Mouse (Mus musculus) lung, embryonic 15.5 days (tissue): ENCODE data around the gene Zfp653. TPM values are rescaled to one million over a fixed set of nuclear protein-coding genes. Genes with fewer than 3 reads are reported as not detected.
A peak's percentile ranks its signal among the peaks of the same experiment; 100 is the strongest.
"Not testable (repeated sequence)": the region's sequence is repeated elsewhere in the genome, so short reads cannot be mapped to it uniquely, and the experiment has no call there.

Experiments
- ATAC-seq: fragments of 200-750 bp; cut with Nextera tagmentation; 2 replicates; pipeline ENCODE4 v1.8.0; 2017; ENCODE audit warnings: moderate number of reproducible peaks, borderline replicate concordance; ENCODE audit not compliant: low FRiP score, low TSS enrichment; ENCODE audit errors: extremely low read depth
- H3K27ac ChIP-seq: fragments of 300-500 bp; sonication (generic); 2 replicates; pipeline ENCODE4 v1.5.1; 2015; ENCODE audit warnings: moderate library complexity, mild to moderate bottlenecking, inconsistent platforms
- H3K27me3 ChIP-seq: fragments of 300-500 bp; sonication (generic); 2 replicates; pipeline ENCODE4 v1.6.1; 2015; ENCODE audit warnings: inconsistent platforms
- H3K36me3 ChIP-seq: fragments of 300-500 bp; sonication (generic); 2 replicates; pipeline ENCODE4 v1.6.1; 2015; ENCODE audit warnings: inconsistent platforms
- H3K4me1 ChIP-seq: fragments of 300-500 bp; sonication (generic); 2 replicates; pipeline ENCODE4 v1.6.1; 2015; ENCODE audit warnings: inconsistent platforms
- H3K4me2 ChIP-seq: fragments of 300-500 bp; sonication (generic); 2 replicates; pipeline ENCODE4 v1.6.1; 2015; ENCODE audit warnings: inconsistent platforms, mild to moderate bottlenecking, moderate library complexity
- H3K4me3 ChIP-seq: fragments of 300-500 bp; sonication (generic); 2 replicates; pipeline ENCODE4 v1.5.1; 2015; ENCODE audit warnings: mild to moderate bottlenecking, inconsistent platforms
- H3K9ac ChIP-seq: fragments of 300-500 bp; sonication (generic); 2 replicates; pipeline ENCODE4 v1.6.1; 2015; ENCODE audit warnings: inconsistent platforms
- H3K9me3 ChIP-seq: fragments of 300-500 bp; sonication (generic); 2 replicates; pipeline ENCODE4 v1.6.1; 2016; ENCODE audit warnings: inconsistent platforms
- WGBS: fragments of 180-500 bp; shearing (Covaris S2); methylation state at CpG from one replicate; pipeline ENCODE4 v1.1.7; 2015; 5-methylcytosine and 5-hydroxymethylcytosine counted together
- polyA plus RNA-seq: library from polyadenylated mRNA; unstranded; fragments of >200 nt; fragmentation: Nextera tagmentation; extraction: Ambion mirVana; gene quantifications from 2 replicates; pipeline ENCODE4 v1.2.1, GENCODE M21; 2015

Gene Zfp653
- polyA plus RNA-seq, 1 experiment from 2014 or later = 15.3 TPM

DNA sequence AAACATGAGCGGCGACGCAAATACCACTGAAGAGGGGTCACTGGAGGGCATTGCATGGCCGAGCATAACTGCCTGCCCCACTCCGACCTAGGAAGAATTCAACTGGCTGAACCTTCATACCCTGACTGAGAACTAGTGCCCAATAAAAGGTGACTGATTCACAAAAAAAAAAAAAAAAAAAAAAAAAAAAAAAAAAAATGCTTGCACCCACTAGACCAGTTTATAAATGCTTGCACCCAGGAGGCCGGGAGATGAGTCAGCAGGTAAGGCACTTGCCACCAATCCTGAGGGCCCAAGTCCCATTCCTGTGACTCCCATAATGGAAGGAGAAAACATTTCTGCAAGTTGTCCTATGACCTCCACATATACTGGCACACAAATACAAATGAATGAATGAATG, 21.6 kb upstream of the Zfp653 start:
- no peak overlapping the region for H3K27ac ChIP-seq
- no peak overlapping the region for H3K4me2 ChIP-seq
- no peak overlapping the region for H3K9ac ChIP-seq
- no peaks in the 10 kb centered on the region; the same call in 1 of the 2 replicates for H3K27me3 ChIP-seq
- no peaks in the 10 kb centered on the region for H3K9me3 ChIP-seq
- no peak overlapping the region for H3K4me3 ChIP-seq
- no peak for ATAC-seq
- H3K4me1 ChIP-seq = peaks cover 6% of the 10 kb centered on the region; the same call in 1 of the 2 replicates
- 71% methylated on average over 6 of the region's 6 CpGs for WGBS
- no peaks in the 10 kb centered on the region for H3K36me3 ChIP-seq

GRCm38 (mm10) chr9:22089986-22090385, 18.8 kb upstream of the Zfp653 start:
- ATAC-seq = no peak
- H3K9ac ChIP-seq = no peak overlapping the region
- H3K36me3 ChIP-seq = no peaks in the 10 kb centered on the region
- no peak overlapping the region for H3K4me3 ChIP-seq
- H3K27ac ChIP-seq = no peak overlapping the region
- no peak overlapping the region for H3K4me2 ChIP-seq
- no peaks in the 10 kb centered on the region; the same call in 1 of the 2 replicates for H3K4me1 ChIP-seq
- 77% methylated on average over 7 of the region's 7 CpGs for WGBS
- no peaks in the 10 kb centered on the region for H3K9me3 ChIP-seq
- no peaks in the 10 kb centered on the region; the same call in 1 of the 2 replicates for H3K27me3 ChIP-seq

- no peak overlapping the region for H3K4me3 ChIP-seq
- H3K9ac ChIP-seq = no peak overlapping the region
- no peaks in the 10 kb centered on the region for H3K9me3 ChIP-seq
- no peaks in the 10 kb centered on the region for H3K36me3 ChIP-seq
- 99% methylated on average over 7 of the region's 7 CpGs for WGBS
- no peak for ATAC-seq
- H3K4me2 ChIP-seq = no peak overlapping the region
- no peaks in the 10 kb centered on the region; the same call in 1 of the 2 replicates for H3K27me3 ChIP-seq
- no peak overlapping the region for H3K27ac ChIP-seq
- peaks cover 5% of the 10 kb centered on the region; the same call in 1 of the 2 replicates for H3K4me1 ChIP-seq
These were observed 18.1 kb upstream of the Zfp653 start for GRCm38 (mm10) chr9:22089281-22089680.

DNA sequence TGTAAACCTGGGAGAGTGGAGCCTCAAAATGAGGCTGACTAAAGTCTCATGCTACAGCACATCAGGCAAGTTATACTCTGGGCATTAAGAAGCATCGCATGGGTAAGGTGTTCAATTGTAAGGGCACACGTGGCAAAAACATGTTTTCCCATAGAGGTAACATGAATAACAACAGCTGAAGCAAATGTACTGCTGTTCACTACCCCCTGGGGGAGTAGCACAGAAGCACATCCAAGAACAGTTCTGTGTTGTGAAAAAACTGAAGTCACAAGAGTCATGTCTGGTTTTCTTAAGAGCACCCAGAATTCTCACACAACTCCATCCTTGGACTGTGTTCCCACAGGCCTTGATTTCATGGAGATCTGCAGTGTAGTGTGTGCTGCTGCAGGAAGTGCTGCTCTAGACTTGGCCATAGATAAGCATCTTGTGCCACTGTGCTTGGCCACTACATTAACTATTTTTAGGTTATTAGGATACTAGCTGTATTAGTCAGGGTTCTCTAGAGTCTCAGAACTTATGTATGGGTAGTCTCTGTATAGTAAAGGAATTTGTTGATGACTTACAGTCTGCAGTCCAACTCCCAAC, 15.9 kb upstream of the Zfp653 start:
- Histone ChIP-seq H3K36me3 (no peaks in the 10 kb centered on the region), H3K27ac (no peak overlapping the region), H3K9ac (no peak overlapping the region), H3K9me3 (no peaks in the 10 kb centered on the region), H3K4me2 (no peak overlapping the region), H3K4me1 (peaks cover 5% of the 10 kb centered on the region; the same call in 1 of the 2 replicates), H3K4me3 (no peak overlapping the region), H3K27me3 (no peaks in the 10 kb centered on the region)
- WGBS = 84% methylated on average over 2 of the region's 2 CpGs
- ATAC-seq = no peak

- no peak for ATAC-seq
- peak overlapping the region; percentile 61; the same call in 1 of the 2 replicates for H3K9ac ChIP-seq
- 42% methylated on average over 6 of the region's 6 CpGs for WGBS
- H3K4me1 ChIP-seq = peaks cover 5% of the 10 kb centered on the region; the same call in 1 of the 2 replicates
- no peaks in the 10 kb centered on the region for H3K36me3 ChIP-seq
- peak overlapping the region; percentile 90 for H3K27ac ChIP-seq
- H3K4me2 ChIP-seq = peak overlapping the region; percentile 67
- no peaks in the 10 kb centered on the region for H3K9me3 ChIP-seq
- H3K4me3 ChIP-seq = peak overlapping the region; percentile 82
- no peaks in the 10 kb centered on the region for H3K27me3 ChIP-seq
These were observed 14.8 kb upstream of the Zfp653 start for GRCm38 (mm10) chr9:22086012-22086411.

DNA sequence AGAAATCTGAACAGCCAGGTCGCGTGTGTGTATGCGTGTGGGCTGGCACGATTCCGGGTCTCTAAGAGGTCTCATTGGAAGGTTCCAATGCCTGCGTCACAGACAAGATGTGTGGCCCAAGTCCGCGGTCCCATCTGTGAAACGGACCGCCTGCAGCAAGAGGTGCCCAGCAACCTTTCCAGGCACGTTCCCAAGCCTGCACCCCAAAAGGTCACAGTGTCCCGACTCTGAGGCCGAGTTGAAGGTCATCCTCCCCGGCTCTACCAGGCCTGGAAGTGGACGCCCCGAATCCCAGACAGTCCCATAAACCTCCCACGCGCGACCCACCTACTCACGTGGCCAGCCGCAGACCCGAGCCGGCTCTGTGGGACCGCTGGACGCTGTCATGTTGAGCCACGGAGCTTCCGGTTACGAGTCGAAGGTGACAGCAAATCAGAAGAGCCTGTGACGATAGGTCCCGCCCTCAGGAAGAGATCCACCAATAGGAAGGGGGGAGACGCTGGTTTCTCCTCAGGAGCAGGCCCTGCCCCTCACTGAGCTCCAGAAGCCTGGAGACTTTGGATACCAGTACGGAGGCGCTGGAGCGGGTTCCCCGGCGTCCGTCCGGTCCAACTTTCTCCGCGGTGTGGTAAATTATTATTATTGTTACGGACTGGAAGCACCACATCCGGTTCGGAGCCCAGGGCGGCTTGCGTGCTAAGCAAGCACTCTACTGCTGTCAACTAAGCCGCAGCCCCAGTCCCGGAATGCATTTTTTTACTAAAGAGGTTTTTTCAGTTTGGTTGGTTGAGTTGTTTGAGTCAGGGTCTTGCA, 14.1 kb upstream of the Zfp653 start, which contains the start of gene Ecsit:
Gene Ecsit (minus strand): TSS at position 417 of the 813 bp plus-strand sequence.
- peaks cover 5% of the 10 kb centered on the region; the same call in 1 of the 2 replicates for H3K4me1 ChIP-seq
- H3K27me3 ChIP-seq = no peaks in the 10 kb centered on the region
- no peaks in the 10 kb centered on the region for H3K9me3 ChIP-seq
- peak within 1 kb of the TSS; percentile 90 for H3K27ac ChIP-seq
- peak within 1 kb of the TSS; percentile 82 for H3K4me3 ChIP-seq
- WGBS = under 1% methylated on average over 48 of the region's 48 CpGs
- ATAC-seq = peak; percentile 99
- H3K36me3 ChIP-seq = no peaks in the 10 kb centered on the region
- peak within 1 kb of the TSS; percentile 79 for H3K4me2 ChIP-seq
- peak within 1 kb of the TSS; percentile 68 for H3K9ac ChIP-seq

GRCm38 (mm10) chr9:22084667-22085021, 13.5 kb upstream of the Zfp653 start:
- ATAC-seq = no peak
- H3K4me2 ChIP-seq = peak overlapping the region; percentile 79
- WGBS = 29% methylated on average over 4 of the region's 4 CpGs
- H3K27me3 ChIP-seq = no peaks in the 10 kb centered on the region
- H3K4me1 ChIP-seq = peaks cover 5% of the 10 kb centered on the region; the same call in 1 of the 2 replicates
- H3K27ac ChIP-seq = no peak overlapping the region; the same call in 1 of the 2 replicates
- H3K9me3 ChIP-seq = no peaks in the 10 kb centered on the region
- H3K4me3 ChIP-seq = peak overlapping the region; percentile 82
- peak overlapping the region; percentile 68 for H3K9ac ChIP-seq
- no peaks in the 10 kb centered on the region for H3K36me3 ChIP-seq

DNA sequence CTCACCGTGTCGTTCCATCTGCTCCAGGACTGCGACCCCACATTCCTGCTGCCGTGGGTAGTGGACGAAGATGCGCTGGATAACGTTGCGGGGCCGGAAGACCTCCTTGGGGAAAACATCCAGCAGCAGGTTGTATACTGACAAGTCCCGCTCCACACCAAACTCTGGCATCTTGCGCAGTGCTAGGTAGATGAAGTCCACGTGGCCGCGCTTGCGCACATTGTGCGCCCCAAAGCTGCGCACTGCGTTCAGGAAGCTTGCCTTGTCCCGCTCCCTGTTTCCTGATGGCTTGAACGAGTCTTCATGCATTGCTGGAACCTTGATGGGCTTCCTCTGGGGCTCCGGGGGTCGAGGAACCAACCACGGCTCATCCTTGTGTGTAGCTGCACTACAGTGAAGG, 5.0 kb upstream of the Zfp653 start:
- Histone ChIP-seq H3K36me3 (peaks cover 20% of the 10 kb centered on the region; the same call in 1 of the 2 replicates), H3K4me1 (no peaks in the 10 kb centered on the region), H3K27ac (no peak overlapping the region), H3K4me3 (no peak overlapping the region), H3K27me3 (no peaks in the 10 kb centered on the region), H3K4me2 (no peak overlapping the region), H3K9me3 (no peaks in the 10 kb centered on the region), H3K9ac (no peak overlapping the region)
- WGBS = 88% methylated on average over 23 of the region's 23 CpGs
- ATAC-seq = no peak

DNA sequence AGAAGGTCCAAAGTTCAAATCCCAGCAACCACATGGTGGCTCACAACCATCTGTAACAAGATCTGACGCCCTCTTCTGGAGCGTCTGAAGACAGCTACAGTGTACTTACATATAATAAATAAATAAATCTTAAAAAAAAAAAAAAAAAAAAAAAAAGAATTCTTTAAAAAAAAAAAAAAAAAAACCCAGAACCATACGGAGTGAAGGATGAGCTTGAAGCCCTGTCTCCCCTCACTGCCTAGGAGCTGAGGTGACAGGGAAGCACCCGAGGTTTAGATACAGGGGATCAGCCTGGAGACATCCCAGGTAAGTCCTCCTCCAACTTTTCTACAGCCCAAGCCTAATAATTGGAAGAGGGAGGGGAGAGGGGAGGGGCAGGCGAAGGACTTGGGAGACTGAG, 4.6 kb upstream of the Zfp653 start:
- not testable (repeated sequence) for H3K27ac ChIP-seq, H3K4me3 ChIP-seq, H3K4me1 ChIP-seq, ATAC-seq, H3K4me2 ChIP-seq, H3K27me3 ChIP-seq, H3K9ac ChIP-seq, H3K9me3 ChIP-seq
- 73% methylated on average over 5 of the region's 5 CpGs for WGBS
- peaks cover 20% of the 10 kb centered on the region; the same call in 1 of the 2 replicates for H3K36me3 ChIP-seq

GRCm38 (mm10) chr9:22072276-22072675, 1.1 kb upstream of the Zfp653 start:
- 90% methylated on average over 4 of the region's 4 CpGs for WGBS
- Histone ChIP-seq H3K27ac (no peak overlapping the region), H3K27me3 (no peaks in the 10 kb centered on the region), H3K4me1 (peaks cover 8% of the 10 kb centered on the region), H3K4me3 (no peak overlapping the region), H3K9me3 (no peaks in the 10 kb centered on the region), H3K36me3 (peaks cover 30% of the 10 kb centered on the region; the same call in 1 of the 2 replicates), H3K4me2 (no peak overlapping the region), H3K9ac (no peak overlapping the region)
- no peak for ATAC-seq

DNA sequence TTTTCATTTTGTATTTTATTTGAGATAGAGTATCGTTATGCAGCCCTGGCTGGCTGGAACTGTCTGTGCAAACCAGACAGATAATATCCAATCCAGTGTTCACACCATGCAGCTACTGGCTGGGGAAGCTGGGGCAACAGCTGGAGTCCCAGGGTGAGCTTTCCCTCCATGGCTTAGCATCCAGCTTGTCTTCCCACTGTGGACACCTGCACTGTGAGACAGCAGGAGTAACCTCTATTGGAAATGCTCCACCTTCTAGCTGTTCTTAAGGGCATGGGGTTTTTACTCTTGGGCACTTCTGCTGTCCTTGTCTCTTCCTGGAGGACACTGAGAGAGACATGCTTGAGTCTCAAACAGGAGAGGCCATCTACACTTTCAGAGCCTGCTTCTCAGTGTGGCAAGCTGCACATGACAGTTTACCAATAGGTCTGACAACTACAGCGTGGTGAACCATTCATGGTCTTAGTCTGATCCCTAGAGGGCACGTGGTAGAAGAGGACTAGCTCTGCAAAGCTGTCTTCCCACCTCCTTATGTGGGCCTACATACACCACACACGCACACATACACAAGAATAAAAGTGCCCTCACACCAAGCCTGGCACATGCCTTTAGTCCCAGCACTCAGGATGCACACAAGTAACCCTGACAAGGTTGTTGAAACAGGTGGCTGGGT, 1.2 kb downstream of the Zfp653 start:
- Histone ChIP-seq H3K9ac (peak overlapping the region; percentile 33; the same call in 1 of the 2 replicates), H3K9me3 (no peaks in the 10 kb centered on the region), H3K27ac (peak overlapping the region; percentile 42; the same call in 1 of the 2 replicates), H3K4me2 (peak overlapping the region; percentile 57), H3K4me3 (peak overlapping the region; percentile 78), H3K36me3 (peaks cover 36% of the 10 kb centered on the region), H3K4me1 (peaks cover 8% of the 10 kb centered on the region), H3K27me3 (no peaks in the 10 kb centered on the region)
- 63% methylated on average over 4 of the region's 4 CpGs for WGBS
- peak; percentile 5 for ATAC-seq
